Mouse (Mus musculus) frontal cortex, postnatal 25 days (tissue): ENCODE results near the gene Trim11.

Experiments used
- DNase-seq, 2 experiments: peaks; one replicate each; pipeline ENCODE4 v3.0.0; 2022; ENCODE audit warnings: low spot score in 2 of 2

Gene Trim11

GRCm38 (mm10) chr11:58980381-58980990, 2.6 kb downstream of the Trim11 start:
- DNase-seq = no peak

- DNase-seq = peak in 1 of 2 experiments; percentile 55
Measured at GRCm38 (mm10) chr11:58981541-58982447, 3.9 kb downstream of the Trim11 start.

- no peak for DNase-seq
Measured at GRCm38 (mm10) chr11:58982471-58983097, 4.7 kb downstream of the Trim11 start.

GRCm38 (mm10) chr11:58983691-58984341, 5.9 kb downstream of the Trim11 start:
- no peak for DNase-seq

- no peak for DNase-seq
Measured at GRCm38 (mm10) chr11:58984657-58985056, 6.8 kb downstream of the Trim11 start.

- no peak for DNase-seq
Measured at GRCm38 (mm10) chr11:58985299-58985917, 7.5 kb downstream of the Trim11 start.

- no peak for DNase-seq
Measured at GRCm38 (mm10) chr11:58989166-58989565, 11.3 kb downstream of the Trim11 start.

- DNase-seq = no peak
Measured at GRCm38 (mm10) chr11:58990141-58990540, 12.2 kb downstream of the Trim11 start.

GRCm38 (mm10) chr11:58990794-58991193, 12.9 kb downstream of the Trim11 start:
- no peak for DNase-seq

- no peak for DNase-seq
Measured at GRCm38 (mm10) chr11:58991911-58992310, 14.0 kb downstream of the Trim11 start.

- no peak for DNase-seq
Measured at GRCm38 (mm10) chr11:58993091-58993670, 15.3 kb downstream of the Trim11 start.

GRCm38 (mm10) chr11:58994337-58994826, 16.5 kb downstream of the Trim11 start:
- DNase-seq = no peak

GRCm38 (mm10) chr11:58995061-58995806, 17.3 kb downstream of the Trim11 start:
- DNase-seq = no peak

GRCm38 (mm10) chr11:58995807-58996370, 18.0 kb downstream of the Trim11 start:
- DNase-seq = no peak

- DNase-seq = no peak
Measured at GRCm38 (mm10) chr11:58997541-58997940, 19.6 kb downstream of the Trim11 start.

GRCm38 (mm10) chr11:58999158-58999557, 21.3 kb downstream of the Trim11 start:
- no peak for DNase-seq

GRCm38 (mm10) chr11:58999830-59000229, 21.9 kb downstream of the Trim11 start:
- no peak for DNase-seq

- DNase-seq = no peak
Measured at GRCm38 (mm10) chr11:59000635-59001034, 22.7 kb downstream of the Trim11 start.

- DNase-seq = no peak
Measured at GRCm38 (mm10) chr11:59002327-59003079, 24.6 kb downstream of the Trim11 start.
